11 mouse cellular contexts compared by ENCODE assay signal in the genomic region with DNA sequence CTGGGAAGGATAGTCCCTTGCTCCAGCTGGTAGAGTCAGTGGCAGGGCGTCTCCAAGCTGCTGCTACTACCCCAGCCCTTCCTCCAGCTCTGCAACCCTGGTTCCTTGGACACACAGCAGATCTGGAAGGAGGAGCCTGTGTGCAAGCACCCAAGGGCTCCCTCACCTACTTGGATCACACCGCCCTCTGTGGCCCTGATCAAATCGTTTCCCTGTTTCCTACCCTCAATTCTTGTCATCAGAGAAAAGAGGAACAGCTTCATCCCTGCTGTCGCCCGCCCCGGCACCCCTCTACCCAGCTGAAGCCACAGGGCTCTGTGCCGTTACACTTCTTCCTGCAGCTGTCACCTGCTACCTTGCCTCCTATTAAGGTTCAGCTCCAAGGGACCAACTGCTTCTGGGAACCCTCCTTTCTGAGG. TPM values are rescaled to one million over a fixed set of nuclear protein-coding genes. Genes with fewer than 3 reads are reported as not detected.
DNase-seq lines count a peak whose midpoint lies in the region; ATAC-seq and TF ChIP-seq lines count a peak whose summit lies in the region.
"Had no signal": no experiment of that assay in that cellular context is flagged by ENCODE, and none has a peak within 500 bp of the region (broad histone marks: within the 10 kb centered on the region; RNA-seq: fewer than 3 reads in every experiment).

No protein-coding gene starts in this region.

- H3K4me1 ChIP-seq in intestine, postnatal 0 days (replicated peaks; ENCODE audit: control insufficient read depth, insufficient read depth, low read length) = peaks cover 15% of the 10 kb centered on the region; the same call in 1 of the 2 replicates
- H3K4me1 ChIP-seq in intestine, embryonic 16.5 days (ENCODE audit: control insufficient read depth, insufficient read depth, low read length) = peaks cover 41% of the 10 kb centered on the region
- H3K4me1 ChIP-seq in CH12.LX (ENCODE audit: control insufficient read depth in 1 of 2, insufficient read depth in 2 of 2) = peaks cover 45 to 87% of the 10 kb centered on the region in 2 experiments
- H3K4me1 ChIP-seq in stomach, embryonic 15.5 days = peaks cover 38% of the 10 kb centered on the region
- peaks cover 45% of the 10 kb centered on the region for H3K4me1 ChIP-seq in embryonic facial prominence, embryonic 10.5 days
- H3K4me1 ChIP-seq in kidney, adult 2 months (ENCODE audit: control insufficient read depth, insufficient read depth, low read length) = peaks cover 36% of the 10 kb centered on the region

- no peak overlapping the region for H3K9ac ChIP-seq in intestine, postnatal 0 days (ENCODE audit: low read depth, low read length)
- no peak overlapping the region for H3K9ac ChIP-seq in intestine, embryonic 16.5 days (ENCODE audit: low read depth, low read length)
- H3K9ac ChIP-seq in CH12.LX (ENCODE audit: insufficient read depth, low read depth) = no peak overlapping the region
- no peak overlapping the region for H3K9ac ChIP-seq in stomach, embryonic 15.5 days
- H3K9ac ChIP-seq: liver, embryonic 14.5 days had no signal

- dilution Hi-C loops in CH12.LX (cut with MboI; ENCODE audit: extremely low pct_ligation_motif_present, extremely low pct_unique_long_range_greater_than_20kb, low sequenced_read_pairs) = no loop called here

- ATAC-seq in intestine, postnatal 0 days = no peak
- no peak for ATAC-seq in intestine, embryonic 16.5 days
- peak; percentile 67 to 69 for ATAC-seq in hematopoietic stem cell, adult 5-6 weeks (replicated peaks in 1 of 2; ENCODE audit: insufficient read depth in 1 of 2, low FRiP score in 2 of 2, low TSS enrichment in 1 of 2, low read depth in 1 of 2, poor library complexity in 2 of 2, severe bottlenecking in 2 of 2)
- ATAC-seq in stomach, embryonic 15.5 days (ENCODE audit: insufficient read depth, low FRiP score, low read depth) = no peak
- ATAC-seq: hindbrain, postnatal 0 days had no signal

- no peaks in the 10 kb centered on the region for H3K9me3 ChIP-seq in intestine, postnatal 0 days (ENCODE audit: control insufficient read depth)
- no peaks in the 10 kb centered on the region for H3K9me3 ChIP-seq in intestine, embryonic 16.5 days (ENCODE audit: control insufficient read depth, low read length)
- H3K9me3 ChIP-seq in CH12.LX (replicated peaks; ENCODE audit: low read length) = no peaks in the 10 kb centered on the region
- no peaks in the 10 kb centered on the region for H3K9me3 ChIP-seq in stomach, embryonic 15.5 days
- no peaks in the 10 kb centered on the region for H3K9me3 ChIP-seq in embryonic facial prominence, embryonic 10.5 days

- no peak for TF ChIP-seq EP300 in CH12.LX (IDR thresholded peaks at IDR 0.05; ENCODE audit: low read length)

- in situ Hi-C loops in CH12.LX (cut with MboI; ENCODE audit: low pct_ligation_motif_present, low pct_unique_long_range_greater_than_20kb, low sequenced_read_pairs) = no loop called here

- no peak overlapping the region for H3K4me2 ChIP-seq in intestine, postnatal 0 days (replicated peaks; ENCODE audit: low read depth)
- no peak overlapping the region for H3K4me2 ChIP-seq in intestine, embryonic 16.5 days (ENCODE audit: low read depth, low read length)
- no peak overlapping the region for H3K4me2 ChIP-seq in CH12.LX (ENCODE audit: insufficient read depth, low read depth, poor library complexity, severe bottlenecking)
- no peak overlapping the region for H3K4me2 ChIP-seq in stomach, embryonic 15.5 days

- peaks cover 10% of the 10 kb centered on the region for H3K79me2 ChIP-seq in CH12.LX (replicated peaks; ENCODE audit: control insufficient read depth, extremely low read depth, insufficient read depth, poor library complexity, severe bottlenecking)

- no peak for TF ChIP-seq RAD21 in CH12.LX (IDR thresholded peaks at IDR 0.05; ENCODE audit: low read depth, low read length)

- WGBS in intestine, postnatal 0 days = 81% methylated on average over 7 of the region's 7 CpGs
- 76% methylated on average over 7 of the region's 7 CpGs for WGBS in intestine, embryonic 16.5 days
- 82% methylated on average over 7 of the region's 7 CpGs for WGBS in stomach, embryonic 15.5 days
- WGBS in embryonic facial prominence, embryonic 10.5 days = 84% methylated on average over 7 of the region's 7 CpGs
- WGBS in kidney, adult 2 months = 81% methylated on average over 7 of the region's 7 CpGs

- no peak overlapping the region for H3K27ac ChIP-seq in intestine, postnatal 0 days (ENCODE audit: low read depth, low read length)
- H3K27ac ChIP-seq in intestine, embryonic 16.5 days (ENCODE audit: low read length) = no peak overlapping the region
- H3K27ac ChIP-seq in CH12.LX (ENCODE audit: insufficient read depth, low read depth) = peak overlapping the region; percentile 86
- peak overlapping the region; percentile 16; the same call in 1 of the 2 replicates for H3K27ac ChIP-seq in stomach, embryonic 15.5 days
- no peak overlapping the region for H3K27ac ChIP-seq in embryonic facial prominence, embryonic 10.5 days (replicated peaks)
- H3K27ac ChIP-seq in kidney, adult 2 months (ENCODE audit: insufficient read depth, low read depth, low read length) = no peak overlapping the region
- H3K27ac ChIP-seq: hindbrain, postnatal 0 days; liver, embryonic 14.5 days had no signal

- TF ChIP-seq CTCF in intestine, postnatal 0 days (IDR thresholded peaks at IDR 0.05; ENCODE audit: low read depth) = 0 out of 2 replicates have a peak, but pooled peaks have one; percentile 9
- no peak for TF ChIP-seq CTCF in CH12.LX (conservative IDR thresholded peaks at IDR 0.05 in 1 of 2, IDR thresholded peaks at IDR 0.05 in 1 of 2; ENCODE audit: low read depth in 2 of 2, low read length in 2 of 2)
- no peak for TF ChIP-seq CTCF in kidney, adult 2 months (conservative IDR thresholded peaks at IDR 0.05; ENCODE audit: insufficient read depth, insufficient read length, low read depth, low read length)

- H3K36me3 ChIP-seq in intestine, postnatal 0 days (ENCODE audit: control insufficient read depth, insufficient read depth) = peaks cover 26% of the 10 kb centered on the region
- peaks cover 2% of the 10 kb centered on the region; the same call in 1 of the 2 replicates for H3K36me3 ChIP-seq in intestine, embryonic 16.5 days (ENCODE audit: control insufficient read depth, insufficient read depth, low read length)
- H3K36me3 ChIP-seq in CH12.LX (replicated peaks in 1 of 2; ENCODE audit: control insufficient read depth in 1 of 2, insufficient read depth in 1 of 2, low read length in 1 of 2) = peaks cover 37 to 49% of the 10 kb centered on the region in 2 experiments
- H3K36me3 ChIP-seq in stomach, embryonic 15.5 days = 0 out of 2 replicates have a peak, but pooled peaks cover 5% of the 10 kb centered on the region
- H3K36me3 ChIP-seq in embryonic facial prominence, embryonic 10.5 days (replicated peaks) = no peaks in the 10 kb centered on the region; the same call in 1 of the 2 replicates
- no peaks in the 10 kb centered on the region for H3K36me3 ChIP-seq in kidney, adult 2 months (ENCODE audit: control insufficient read depth, insufficient read depth, low read length)

- H3K27me3 ChIP-seq in intestine, postnatal 0 days (replicated peaks; ENCODE audit: control insufficient read depth, insufficient read depth, low read length) = no peaks in the 10 kb centered on the region
- no peaks in the 10 kb centered on the region for H3K27me3 ChIP-seq in intestine, embryonic 16.5 days (replicated peaks; ENCODE audit: control insufficient read depth, insufficient read depth, low read length)
- H3K27me3 ChIP-seq in CH12.LX (replicated peaks) = no peaks in the 10 kb centered on the region
- H3K27me3 ChIP-seq in stomach, embryonic 15.5 days (replicated peaks) = no peaks in the 10 kb centered on the region
- H3K27me3 ChIP-seq in embryonic facial prominence, embryonic 10.5 days (replicated peaks; ENCODE audit: low read depth, poor library complexity, severe bottlenecking) = peaks cover 17% of the 10 kb centered on the region; the same call in 1 of the 2 replicates
- H3K27me3 ChIP-seq in kidney, adult 2 months (replicated peaks; ENCODE audit: control insufficient read depth, insufficient read depth, low read length) = no peaks in the 10 kb centered on the region

- DNase-seq in CH12.LX (ENCODE audit: extremely low read depth) = peak; percentile 68
- DNase-seq in embryonic facial prominence, embryonic 10.5 days (ENCODE audit: low spot score) = no peak
- DNase-seq in kidney, adult 2 months = no peak
- DNase-seq in cerebellum, postnatal 4 days (ENCODE audit: low spot score in 2 of 2) = no peak

- H3K4me3 ChIP-seq in intestine, postnatal 0 days (ENCODE audit: low read depth, low read length) = no peak overlapping the region
- H3K4me3 ChIP-seq in intestine, embryonic 16.5 days (ENCODE audit: low read length) = no peak overlapping the region
- no peak overlapping the region for H3K4me3 ChIP-seq in CH12.LX (replicated peaks in 1 of 3; ENCODE audit: low read depth in 2 of 3, low read length in 2 of 3, poor library complexity in 1 of 3)
- H3K4me3 ChIP-seq in stomach, embryonic 15.5 days (replicated peaks) = no peak overlapping the region
- H3K4me3 ChIP-seq in embryonic facial prominence, embryonic 10.5 days = no peak overlapping the region
- H3K4me3 ChIP-seq in kidney, adult 2 months (ENCODE audit: insufficient read depth, low read depth, low read length) = no peak overlapping the region

- 0 out of 2 replicates have a peak, but pooled peaks have one; percentile 21 for TF ChIP-seq POLR2A in CH12.LX (IDR thresholded peaks at IDR 0.05; ENCODE audit: low read depth, low read length)
- no peak for TF ChIP-seq POLR2A in kidney, adult 2 months (IDR thresholded peaks at IDR 0.05; ENCODE audit: low read depth, low read length)

RNA-seq across cellular contexts. Expression of a gene that starts 9.7 kb away (rescaled TPM):
- 1.3 and 1.5 TPM in 2 replicates for polyA plus RNA-seq in intestine, postnatal 0 days (2015; fragmentation: Nextera tagmentation; extraction: Ambion mirVana)
- 1.4 and 1.5 TPM in 2 replicates for polyA plus RNA-seq in intestine, embryonic 16.5 days (2015; fragmentation: Nextera tagmentation; extraction: Ambion mirVana)
- total RNA-seq in CH12.LX (2012; rRNA removed) (7.7 and 8.2 TPM in 2 replicates), CH12.LX (2014; rRNA removed) (1.4 and 2.1 TPM in 2 replicates)
- 12.8 and 13.4 TPM in 2 replicates for polyA plus RNA-seq in CH12.LX (2012; ENCODE audit: insufficient read length, low read depth)
- 7.0 and 11.4 TPM in 2 replicates for total RNA-seq in hematopoietic stem cell, adult 5-6 weeks (2017)
- polyA plus RNA-seq in stomach, embryonic 15.5 days (2015; fragmentation: Nextera tagmentation; extraction: Ambion mirVana) = 1.3 and 1.5 TPM in 2 replicates
- polyA plus RNA-seq in embryonic facial prominence, embryonic 10.5 days (2016; fragmentation: Nextera tagmentation; extraction: Ambion mirVana) = 0.49 and 0.64 TPM in 2 replicates
- polyA plus RNA-seq in kidney, adult 2 months (2012; rRNA removed) = 4.4 and 5.3 TPM in 2 replicates
- total RNA-seq: hindbrain, postnatal 0 days had no signal

RNA-seq across cellular contexts. Expression of a gene that starts 33.0 kb away (rescaled TPM):
- 23.0 and 24.8 TPM in 2 replicates for polyA plus RNA-seq in intestine, postnatal 0 days (2015; fragmentation: Nextera tagmentation; extraction: Ambion mirVana)
- polyA plus RNA-seq in intestine, embryonic 16.5 days (2015; fragmentation: Nextera tagmentation; extraction: Ambion mirVana) = 39.3 and 40.3 TPM in 2 replicates
- total RNA-seq in CH12.LX (2012; rRNA removed) (29.3 and 37.5 TPM in 2 replicates), CH12.LX (2014; rRNA removed) (24.1 and 26.4 TPM in 2 replicates)
- 52.8 and 53.8 TPM in 2 replicates for polyA plus RNA-seq in CH12.LX (2012; ENCODE audit: insufficient read length, low read depth)
- total RNA-seq in hematopoietic stem cell, adult 5-6 weeks (2017) = 44.0 and 68.0 TPM in 2 replicates
- 45.9 and 52.1 TPM in 2 replicates for polyA plus RNA-seq in stomach, embryonic 15.5 days (2015; fragmentation: Nextera tagmentation; extraction: Ambion mirVana)
- polyA plus RNA-seq in embryonic facial prominence, embryonic 10.5 days (2016; fragmentation: Nextera tagmentation; extraction: Ambion mirVana) = 80.7 and 84.3 TPM in 2 replicates
- 10.8 and 17.5 TPM in 2 replicates for polyA plus RNA-seq in kidney, adult 2 months (2012; rRNA removed)

RNA-seq across cellular contexts. Expression of a gene that starts 51.4 kb away (rescaled TPM):
- polyA plus RNA-seq in intestine, postnatal 0 days (2015; fragmentation: Nextera tagmentation; extraction: Ambion mirVana) = 13.6 and 15.5 TPM in 2 replicates
- 21.3 and 22.7 TPM in 2 replicates for polyA plus RNA-seq in intestine, embryonic 16.5 days (2015; fragmentation: Nextera tagmentation; extraction: Ambion mirVana)
- 23.5 and 28.7 TPM in 2 replicates for total RNA-seq in CH12.LX (2012; rRNA removed)
- total RNA-seq in CH12.LX (2014; rRNA removed) = 38.8 and 46.6 TPM in 2 replicates
- 25.0 and 25.8 TPM in 2 replicates for polyA plus RNA-seq in CH12.LX (2012; ENCODE audit: insufficient read length, low read depth)
- total RNA-seq in hematopoietic stem cell, adult 5-6 weeks (2017) = 26.7 and 36.9 TPM in 2 replicates
- 26.3 and 27.5 TPM in 2 replicates for polyA plus RNA-seq in stomach, embryonic 15.5 days (2015; fragmentation: Nextera tagmentation; extraction: Ambion mirVana)
- 34.9 and 35.1 TPM in 2 replicates for polyA plus RNA-seq in embryonic facial prominence, embryonic 10.5 days (2016; fragmentation: Nextera tagmentation; extraction: Ambion mirVana)
- 7.3 and 8.3 TPM in 2 replicates for polyA plus RNA-seq in kidney, adult 2 months (2012; rRNA removed)

RNA-seq across cellular contexts. Expression of a gene that starts 52.4 kb away (rescaled TPM):
- not detected in 2 replicates for polyA plus RNA-seq in intestine, postnatal 0 days (2015; fragmentation: Nextera tagmentation; extraction: Ambion mirVana)
- not detected in 2 replicates for polyA plus RNA-seq in intestine, embryonic 16.5 days (2015; fragmentation: Nextera tagmentation; extraction: Ambion mirVana)
- total RNA-seq in CH12.LX (2012; rRNA removed) (1.2 and 2.1 TPM in 2 replicates), CH12.LX (2014; rRNA removed) (1.1 and 1.3 TPM in 2 replicates)
- 2.3 and 2.7 TPM in 2 replicates for polyA plus RNA-seq in CH12.LX (2012; ENCODE audit: insufficient read length, low read depth)
- total RNA-seq in hematopoietic stem cell, adult 5-6 weeks (2017) = not detected in 2 replicates
- polyA plus RNA-seq in stomach, embryonic 15.5 days (2015; fragmentation: Nextera tagmentation; extraction: Ambion mirVana) = 0.08 and 0.22 TPM in 2 replicates
- 0.20 and 0.22 TPM in 2 replicates for polyA plus RNA-seq in embryonic facial prominence, embryonic 10.5 days (2016; fragmentation: Nextera tagmentation; extraction: Ambion mirVana)
- polyA plus RNA-seq in kidney, adult 2 months (2012; rRNA removed) = 0.44 and 0.48 TPM in 2 replicates
- total RNA-seq: ES-E14 had no signal

Comparison
In these comparisons a context has a peak if more than half of its experiments do, and no peak if none do; other contexts are left out.
1. ATAC-seq: peak in hematopoietic stem cell, adult 5-6 weeks (2 of 2); none in intestine, postnatal 0 days (single experiment), intestine, embryonic 16.5 days (single experiment) and stomach, embryonic 15.5 days (single experiment).
2. H3K27ac ChIP-seq: peak in CH12.LX (single experiment) and stomach, embryonic 15.5 days (single experiment); none in intestine, postnatal 0 days (single experiment), intestine, embryonic 16.5 days (single experiment), embryonic facial prominence, embryonic 10.5 days (single experiment) and kidney, adult 2 months (single experiment).